Mouse (Mus musculus): ENCODE measurements around the gene Sim1. TPM values are rescaled to one million over a fixed set of nuclear protein-coding genes. Genes with fewer than 3 reads are reported as not detected.

Gene Sim1
- total and polyA plus RNA-seq, 3 experiments = 0.11 TPM; not detected in 2

DNA sequence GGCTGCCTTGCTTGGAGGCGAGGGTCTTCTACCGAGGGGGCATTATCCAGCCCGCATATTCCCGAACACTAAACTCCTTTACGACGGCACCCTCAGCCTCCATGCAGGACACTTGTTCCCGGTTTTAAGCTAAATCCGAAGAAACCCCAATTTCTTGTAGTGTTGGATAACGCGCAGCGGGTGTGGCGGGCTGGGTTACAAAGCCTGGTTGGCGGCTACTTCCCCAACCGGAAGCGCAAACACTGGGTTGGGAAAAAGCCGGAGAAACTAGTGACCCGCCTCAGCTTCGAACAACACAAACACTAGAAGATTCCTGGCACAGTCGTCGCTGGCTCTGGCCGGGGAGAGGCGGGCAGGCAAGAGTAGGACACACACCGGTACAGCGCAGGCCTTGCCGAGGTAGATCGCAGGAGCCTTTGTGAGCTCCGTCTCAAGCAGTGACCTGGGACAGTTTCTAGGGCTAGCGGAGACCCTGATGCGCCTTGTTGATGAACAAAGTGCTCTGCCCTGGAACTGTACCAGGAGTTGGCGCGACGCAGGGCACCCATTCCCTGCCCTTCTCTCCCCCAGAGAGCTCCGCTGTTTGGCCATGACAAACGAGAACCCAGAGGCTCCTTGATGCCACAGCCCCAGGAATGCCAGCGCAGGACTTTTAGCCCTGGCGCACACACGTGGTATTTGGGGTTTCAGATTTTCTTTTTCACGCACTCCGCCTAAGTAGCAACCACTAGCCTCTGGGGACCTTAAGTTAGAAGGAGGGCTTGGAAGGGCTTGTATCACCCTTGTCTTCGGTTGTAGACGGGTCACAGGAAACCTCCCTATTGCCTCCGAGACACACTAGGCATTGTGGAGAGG is 6.4 kb downstream of the Sim1 start:
- Histone ChIP-seq H3K9me3 (replicated peaks) (no peaks in the 10 kb centered on the region), H3K4me1 (ENCODE audit: insufficient read depth, low read depth, low read length) (no peaks in the 10 kb centered on the region), H3K36me3 (replicated peaks) (no peaks in the 10 kb centered on the region), H3K27me3 (ENCODE audit: insufficient read depth, low read length) (peaks cover 15% of the 10 kb centered on the region), H3K4me3 (ENCODE audit: low read depth, low read length) (no peak overlapping the region)
- TF ChIP-seq CTCF (IDR thresholded peaks at IDR 0.05; ENCODE audit: low read depth, low read length) = no peak
- TF ChIP-seq GATA1 (IDR thresholded peaks at IDR 0.05; ENCODE audit: borderline replicate concordance, low read length) = no peak
- TF ChIP-seq POLR2AphosphoS5 (IDR thresholded peaks at IDR 0.05; ENCODE audit: insufficient replicate concordance, low read depth, low read length) = no peak
- no peak for TF ChIP-seq TAL1 (conservative IDR thresholded peaks at IDR 0.05; ENCODE audit: low read depth, low read length)
- DNase-seq (ENCODE audit: low spot score) = no peak
- ATAC-seq (ENCODE audit: extremely low read depth, insufficient number of reproducible peaks, low FRiP score, poor library complexity, severe bottlenecking) = no peak

DNA sequence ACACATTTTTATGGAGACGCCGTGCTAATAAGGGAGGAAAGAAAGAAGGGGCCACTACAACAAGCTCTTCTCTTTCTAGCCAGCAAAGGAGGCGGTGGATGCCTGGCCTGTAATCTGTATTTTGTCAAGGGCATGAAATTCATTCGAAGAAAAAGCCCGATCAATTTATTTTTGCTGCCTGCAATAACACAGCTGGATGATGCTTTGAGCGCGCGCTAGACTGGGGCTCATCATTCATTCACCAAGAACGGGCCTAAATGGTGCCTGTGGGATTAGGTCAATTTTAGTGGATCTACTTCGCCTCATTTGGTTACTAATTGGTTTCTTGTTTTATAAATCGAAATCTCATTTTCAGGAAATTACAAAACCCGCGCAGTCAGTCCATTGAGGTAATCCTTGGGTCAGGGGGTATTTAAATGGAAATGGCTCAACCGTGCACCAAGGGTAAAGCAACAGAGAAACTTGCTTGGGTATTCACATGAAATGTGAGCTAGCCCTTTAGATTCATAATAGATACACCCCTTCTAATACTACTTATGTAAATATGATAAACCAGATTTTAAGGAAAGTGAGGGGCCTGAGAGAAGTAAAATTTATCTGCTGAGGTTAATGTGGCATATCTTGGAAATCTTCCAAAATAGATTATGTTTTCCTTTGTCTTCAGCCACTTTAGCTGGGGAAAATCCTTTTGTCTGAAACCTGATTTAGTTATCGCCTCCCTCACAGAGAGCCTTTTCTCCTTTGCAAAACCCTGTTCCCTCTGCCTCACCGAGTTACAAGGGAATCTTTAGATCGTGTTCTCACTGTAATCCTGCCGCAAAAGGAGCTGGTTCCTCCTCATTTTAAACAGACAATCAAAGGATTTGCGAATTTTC is 7.3 kb downstream of the Sim1 start:
- no peaks in the 10 kb centered on the region for H3K9me3 ChIP-seq (replicated peaks)
- TF ChIP-seq POLR2AphosphoS5 (IDR thresholded peaks at IDR 0.05; ENCODE audit: insufficient replicate concordance, low read depth, low read length) (no peak), TAL1 (conservative IDR thresholded peaks at IDR 0.05; ENCODE audit: low read depth, low read length) (no peak), GATA2 (IDR thresholded peaks at IDR 0.05; ENCODE audit: borderline replicate concordance, low read depth, low read length) (no peak), GATA1 (IDR thresholded peaks at IDR 0.05; ENCODE audit: borderline replicate concordance, low read length) (no peak), CTCF (IDR thresholded peaks at IDR 0.05; ENCODE audit: low read depth, low read length) (no peak)
- no peak for DNase-seq (ENCODE audit: low spot score)
- H3K27me3 ChIP-seq (ENCODE audit: insufficient read depth, low read length) = peaks cover 15% of the 10 kb centered on the region
- no peaks in the 10 kb centered on the region for H3K36me3 ChIP-seq (replicated peaks)
- H3K4me3 ChIP-seq (ENCODE audit: low read depth, low read length) = no peak overlapping the region
- ATAC-seq (ENCODE audit: extremely low read depth, insufficient number of reproducible peaks, low FRiP score, poor library complexity, severe bottlenecking) = no peak
- no peaks in the 10 kb centered on the region for H3K4me1 ChIP-seq (ENCODE audit: insufficient read depth, low read depth, low read length)

DNA sequence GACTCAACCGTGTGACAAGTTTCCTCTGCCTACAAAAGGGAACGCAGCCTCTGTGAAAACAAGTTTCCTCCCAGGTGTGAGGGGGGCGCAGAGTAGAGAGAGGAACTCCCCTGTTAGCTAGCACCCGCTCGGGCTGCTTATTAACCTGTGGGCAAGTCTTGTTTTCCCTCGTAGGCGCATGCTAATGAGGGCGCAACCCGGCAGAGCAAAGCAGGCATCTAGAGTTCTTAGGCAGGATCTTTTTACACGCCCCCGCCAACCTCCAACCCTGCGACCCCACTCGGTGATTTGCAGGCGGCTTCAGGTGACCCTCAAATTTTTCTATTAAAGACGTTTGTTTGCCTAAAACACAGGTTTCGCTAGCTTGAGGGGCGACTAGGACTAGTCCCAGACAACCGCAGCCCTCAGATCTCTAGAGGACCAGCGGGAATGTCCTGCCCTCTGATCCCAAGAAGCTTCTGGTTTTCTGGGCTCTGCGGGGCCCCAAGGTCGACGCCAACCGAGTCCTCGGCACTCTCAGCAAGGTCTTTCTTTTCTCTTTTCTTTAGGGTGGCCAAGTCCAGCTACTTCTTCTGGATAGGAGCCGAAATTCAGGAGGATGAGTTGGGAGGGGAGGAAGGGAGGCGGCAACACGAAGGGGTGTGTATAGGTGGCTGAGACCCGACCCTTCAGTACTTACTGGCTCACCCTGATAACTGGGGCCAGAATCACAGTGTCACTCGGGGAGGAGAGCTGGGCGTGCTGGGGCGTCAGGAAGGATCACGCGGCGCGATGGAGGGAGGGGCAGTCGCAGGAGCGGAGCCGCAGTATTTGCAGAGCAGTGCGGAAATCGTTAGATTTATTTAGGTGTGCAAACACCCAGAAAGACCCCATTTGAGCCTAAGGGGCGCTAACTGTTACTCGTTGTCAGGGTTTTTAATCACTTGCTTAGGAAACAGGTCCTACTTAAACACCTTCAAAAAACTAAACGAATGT is 8.5 kb downstream of the Sim1 start:
- Histone ChIP-seq H3K4me1 (ENCODE audit: insufficient read depth, low read depth, low read length) (no peaks in the 10 kb centered on the region), H3K27me3 (ENCODE audit: insufficient read depth, low read length) (peaks cover 15% of the 10 kb centered on the region), H3K9me3 (replicated peaks) (no peaks in the 10 kb centered on the region), H3K4me3 (ENCODE audit: low read depth, low read length) (no peak overlapping the region), H3K36me3 (replicated peaks) (no peaks in the 10 kb centered on the region)
- ATAC-seq (ENCODE audit: extremely low read depth, insufficient number of reproducible peaks, low FRiP score, poor library complexity, severe bottlenecking) (no peak), DNase-seq (ENCODE audit: low spot score) (no peak)
- TF ChIP-seq POLR2AphosphoS5 (IDR thresholded peaks at IDR 0.05; ENCODE audit: insufficient replicate concordance, low read depth, low read length) (no peak), GATA1 (IDR thresholded peaks at IDR 0.05; ENCODE audit: borderline replicate concordance, low read length) (no peak), TAL1 (conservative IDR thresholded peaks at IDR 0.05; ENCODE audit: low read depth, low read length) (no peak), GATA2 (IDR thresholded peaks at IDR 0.05; ENCODE audit: borderline replicate concordance, low read depth, low read length) (no peak), CTCF (IDR thresholded peaks at IDR 0.05; ENCODE audit: low read depth, low read length) (no peak)

DNA sequence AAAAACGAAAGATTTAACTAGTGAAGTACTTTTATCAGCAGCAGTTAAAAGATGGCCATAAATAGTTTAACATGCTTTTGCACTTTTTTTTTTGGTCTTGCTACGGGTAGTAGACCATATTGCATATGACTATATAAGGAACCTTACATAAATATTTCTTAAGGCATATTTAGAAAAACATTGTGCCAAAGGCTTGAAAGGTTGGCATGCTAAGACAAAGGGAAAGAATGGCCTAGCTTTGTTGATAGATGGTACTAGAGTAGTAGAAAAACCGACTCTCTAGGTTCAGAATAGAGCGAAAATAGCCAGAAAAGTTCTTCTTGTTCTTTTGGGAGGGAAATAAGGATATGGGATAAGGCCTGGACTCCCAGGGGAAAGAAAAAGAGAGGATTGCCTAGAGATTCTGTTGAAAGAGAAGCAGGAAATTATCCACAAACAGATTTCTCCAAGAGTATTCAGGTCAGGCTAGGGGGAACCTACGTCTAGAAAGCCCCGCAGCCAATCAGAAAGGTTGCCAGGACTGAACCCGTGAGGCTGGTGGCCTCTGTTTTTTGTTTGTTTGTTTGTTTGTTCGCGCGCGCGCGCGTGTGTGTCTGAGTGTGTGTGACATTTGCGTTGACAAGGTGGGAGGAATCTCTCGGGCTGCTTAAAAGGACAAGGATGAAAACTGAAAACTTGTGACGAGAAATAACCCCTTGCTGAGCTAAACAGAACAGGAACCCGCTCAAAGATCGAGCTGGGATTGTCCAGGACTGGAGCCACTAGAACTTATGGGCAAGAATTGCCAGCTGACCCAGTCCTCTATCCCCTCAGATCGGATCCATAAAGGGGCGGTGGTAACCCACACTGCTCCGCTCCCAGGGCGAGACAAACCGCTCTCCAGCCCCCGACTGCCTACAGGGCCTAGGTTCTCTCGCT is 9.6 kb downstream of the Sim1 start:
- no peak for ATAC-seq (ENCODE audit: extremely low read depth, insufficient number of reproducible peaks, low FRiP score, poor library complexity, severe bottlenecking)
- H3K4me3 ChIP-seq (ENCODE audit: low read depth, low read length) = no peak overlapping the region
- no peaks in the 10 kb centered on the region for H3K9me3 ChIP-seq (replicated peaks)
- DNase-seq (ENCODE audit: low spot score) = no peak
- no peaks in the 10 kb centered on the region for H3K4me1 ChIP-seq (ENCODE audit: insufficient read depth, low read depth, low read length)
- peaks cover 15% of the 10 kb centered on the region for H3K27me3 ChIP-seq (ENCODE audit: insufficient read depth, low read length)
- no peak for TF ChIP-seq TAL1 (conservative IDR thresholded peaks at IDR 0.05; ENCODE audit: low read depth, low read length)
- TF ChIP-seq GATA2 (IDR thresholded peaks at IDR 0.05; ENCODE audit: borderline replicate concordance, low read depth, low read length) = no peak
- TF ChIP-seq POLR2AphosphoS5 (IDR thresholded peaks at IDR 0.05; ENCODE audit: insufficient replicate concordance, low read depth, low read length) = no peak
- no peak for TF ChIP-seq CTCF (IDR thresholded peaks at IDR 0.05; ENCODE audit: low read depth, low read length)
- TF ChIP-seq GATA1 (IDR thresholded peaks at IDR 0.05; ENCODE audit: borderline replicate concordance, low read length) = no peak
- no peaks in the 10 kb centered on the region for H3K36me3 ChIP-seq (replicated peaks)
